Mouse (Mus musculus): Measurements from ENCODE around the gene Hmgb1.

Gene Hmgb1

GRCm38 (mm10) chr5:149119341-149119881 is 64.9 kb downstream of the Hmgb1 start:
- in situ Hi-C loops (cut with MboI; ENCODE audit: low pct_unique_long_range_greater_than_20kb in 1 of 2, low sequenced_read_pairs in 2 of 2, unreplicated experiment in 1 of 2), result no loop called here

GRCm38 (mm10) chr5:149117815-149118547 is 66.3 kb downstream of the Hmgb1 start:
- in situ Hi-C loops (cut with MboI; ENCODE audit: low pct_unique_long_range_greater_than_20kb in 1 of 2, low sequenced_read_pairs in 2 of 2, unreplicated experiment in 1 of 2), result no loop called here

DNA sequence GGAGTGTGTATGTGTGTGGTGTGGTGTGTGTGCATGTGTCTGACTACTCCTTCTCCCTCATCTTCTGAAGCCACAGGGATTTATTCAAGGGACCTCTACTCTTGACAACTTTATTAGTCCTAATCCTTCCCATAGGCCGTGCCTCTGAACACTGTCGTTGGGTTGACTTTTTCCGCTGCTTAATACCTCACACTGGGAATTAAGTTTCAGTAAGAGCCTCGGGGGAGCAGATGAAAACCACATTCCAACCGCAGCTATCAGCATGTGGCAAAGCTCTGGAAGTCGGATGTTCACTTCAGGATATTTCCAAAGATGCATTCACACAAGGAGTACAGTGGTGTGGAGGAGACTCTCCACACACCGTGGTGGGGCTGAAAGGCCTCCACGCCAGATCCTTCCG is 69.7 kb downstream of the Hmgb1 start:
- in situ Hi-C loops (cut with MboI; ENCODE audit: low pct_unique_long_range_greater_than_20kb in 1 of 2, low sequenced_read_pairs in 2 of 2, unreplicated experiment in 1 of 2), result no loop called here

DNA sequence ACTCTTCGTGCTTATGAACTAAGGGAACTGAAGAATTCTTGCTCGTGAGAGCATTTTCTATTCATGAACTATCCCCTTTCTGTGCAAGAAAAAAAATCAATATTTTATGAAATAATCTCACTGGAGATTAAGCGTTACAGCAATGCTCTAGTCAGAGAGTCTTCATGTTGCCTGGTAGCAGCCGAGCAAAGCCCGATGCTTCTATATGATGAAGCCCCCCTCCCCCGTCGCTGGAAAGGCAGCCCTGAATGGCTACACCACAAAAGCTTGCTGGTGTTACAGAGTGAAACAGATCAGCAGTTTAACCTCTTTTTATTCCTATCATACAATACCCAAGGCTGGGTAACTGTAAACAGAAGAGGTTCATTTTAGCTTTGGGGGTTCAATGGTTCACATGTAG is 70.3 kb downstream of the Hmgb1 start:
- in situ Hi-C loops (cut with MboI; ENCODE audit: low pct_unique_long_range_greater_than_20kb in 1 of 2, low sequenced_read_pairs in 2 of 2, unreplicated experiment in 1 of 2), result no loop called here

- in situ Hi-C loops (cut with MboI; ENCODE audit: low pct_unique_long_range_greater_than_20kb in 1 of 2, low sequenced_read_pairs in 2 of 2, unreplicated experiment in 1 of 2), result no loop called here
These were observed 70.8 kb downstream of the Hmgb1 start for GRCm38 (mm10) chr5:149113439-149113838.

- in situ Hi-C loops (cut with MboI; ENCODE audit: low pct_unique_long_range_greater_than_20kb in 1 of 2, low sequenced_read_pairs in 2 of 2, unreplicated experiment in 1 of 2), result no loop called here
These were observed 71.7 kb downstream of the Hmgb1 start for GRCm38 (mm10) chr5:149112559-149112958.

DNA sequence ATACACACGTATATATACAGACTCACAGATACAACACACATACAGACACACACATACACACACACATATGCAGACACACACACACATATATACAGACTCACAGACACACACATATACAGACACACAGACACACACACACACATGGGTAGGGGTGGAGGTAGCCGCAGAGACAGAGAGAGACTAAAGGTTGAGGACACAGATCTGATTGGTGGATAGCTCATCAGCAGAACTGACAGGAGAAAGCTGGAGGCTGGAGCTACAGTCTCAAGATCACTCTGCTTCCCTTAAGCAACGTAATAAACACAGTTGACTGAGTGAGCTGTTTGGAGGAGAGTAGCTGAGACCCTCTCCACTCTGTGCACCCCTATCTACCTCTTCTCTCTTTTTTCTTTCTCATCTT is 75.1 kb downstream of the Hmgb1 start:
- in situ Hi-C loops (cut with MboI; ENCODE audit: low pct_unique_long_range_greater_than_20kb in 1 of 2, low sequenced_read_pairs in 2 of 2, unreplicated experiment in 1 of 2), result no loop called here

GRCm38 (mm10) chr5:149108178-149108577 is 76.1 kb downstream of the Hmgb1 start:
- in situ Hi-C loops (cut with MboI; ENCODE audit: low pct_unique_long_range_greater_than_20kb in 1 of 2, low sequenced_read_pairs in 2 of 2, unreplicated experiment in 1 of 2), result no loop called here

DNA sequence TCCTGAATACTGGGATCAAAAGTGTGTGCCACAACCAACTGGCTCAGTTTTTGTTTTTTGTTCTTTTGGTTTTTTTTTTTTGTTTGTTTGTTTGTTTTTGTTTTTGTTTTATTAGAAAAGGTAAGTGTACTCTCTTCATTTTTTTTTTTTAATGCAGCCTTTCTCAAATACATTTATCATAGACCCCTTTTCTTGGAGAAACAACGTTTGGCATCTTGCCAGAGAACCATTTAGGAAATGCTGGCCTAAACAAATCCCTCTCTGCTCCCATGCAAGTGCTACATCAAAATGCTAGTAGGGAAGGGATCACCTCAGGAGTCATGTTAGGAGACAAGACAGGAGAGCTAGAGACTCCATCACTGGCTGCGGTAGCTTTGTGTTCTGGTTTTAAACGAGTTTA is 76.7 kb downstream of the Hmgb1 start:
- in situ Hi-C loops (cut with MboI; ENCODE audit: low pct_unique_long_range_greater_than_20kb in 1 of 2, low sequenced_read_pairs in 2 of 2, unreplicated experiment in 1 of 2), result no loop called here

- in situ Hi-C loops (cut with MboI; ENCODE audit: low pct_unique_long_range_greater_than_20kb in 1 of 2, low sequenced_read_pairs in 2 of 2, unreplicated experiment in 1 of 2), result no loop called here
These were observed 80.1 kb downstream of the Hmgb1 start for GRCm38 (mm10) chr5:149104096-149104725.

DNA sequence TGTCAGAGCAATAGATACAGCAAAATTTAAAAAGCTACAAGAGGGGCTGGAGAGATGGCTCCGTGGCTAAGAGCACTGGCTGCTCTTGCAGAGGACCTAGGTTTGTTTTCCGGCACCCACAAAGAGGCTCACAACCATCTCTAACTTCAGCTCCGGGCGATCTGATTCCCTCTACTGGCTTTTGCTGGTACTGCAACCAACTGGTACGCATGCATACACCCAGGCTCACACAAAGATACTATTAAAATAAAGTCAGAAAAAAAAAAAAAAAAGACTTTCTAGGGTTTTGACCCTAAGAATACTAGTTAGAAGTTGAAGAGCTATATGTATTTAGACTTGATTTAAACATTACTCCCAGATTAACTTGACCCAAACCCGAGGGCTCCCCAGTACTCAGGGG is 82.4 kb downstream of the Hmgb1 start:
- in situ Hi-C loops (cut with MboI; ENCODE audit: low pct_unique_long_range_greater_than_20kb in 1 of 2, low sequenced_read_pairs in 2 of 2, unreplicated experiment in 1 of 2), result no loop called here

DNA sequence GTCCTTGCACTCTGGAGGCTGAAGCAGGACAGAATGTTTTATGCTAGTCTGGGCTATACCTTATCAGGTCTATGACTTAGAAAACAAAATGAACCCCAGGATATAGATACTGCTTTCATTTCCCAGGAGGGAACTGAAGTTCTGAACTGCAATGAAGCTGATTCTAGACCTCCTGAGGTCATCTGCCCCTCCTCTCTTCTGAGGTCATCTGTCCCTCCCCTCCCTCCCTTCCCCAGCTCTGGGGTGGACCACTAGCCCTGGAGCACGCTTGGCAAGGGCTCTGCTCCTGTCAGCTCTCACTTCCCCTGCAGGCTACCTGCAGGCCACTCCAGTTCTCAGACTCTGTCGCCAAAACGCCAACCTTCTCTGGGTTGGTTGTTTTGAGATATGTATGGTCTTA is 84.2 kb downstream of the Hmgb1 start:
- in situ Hi-C loops (cut with MboI; ENCODE audit: low pct_unique_long_range_greater_than_20kb in 1 of 2, low sequenced_read_pairs in 2 of 2, unreplicated experiment in 1 of 2), result no loop called here

DNA sequence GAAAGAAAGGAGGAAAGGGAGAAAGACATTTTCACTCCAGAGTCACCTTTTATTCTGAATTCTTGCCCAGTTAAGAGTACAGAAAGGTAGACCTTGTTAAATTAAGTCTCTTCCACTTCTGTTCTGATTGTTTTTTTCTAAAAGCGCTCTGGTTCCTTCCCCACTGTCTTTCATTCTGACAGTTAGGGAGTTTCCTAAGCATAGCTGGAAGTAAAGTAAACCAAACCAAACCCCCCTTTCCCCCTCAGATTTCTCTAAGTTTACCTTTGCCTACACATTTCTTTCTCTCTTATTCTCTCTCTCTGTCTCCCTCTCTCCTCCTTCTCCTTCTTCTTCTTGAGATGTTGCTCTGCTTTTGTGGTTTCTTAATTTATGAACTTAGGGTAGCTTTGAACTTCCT is 85.3 kb downstream of the Hmgb1 start:
- in situ Hi-C loops (cut with MboI; ENCODE audit: low pct_unique_long_range_greater_than_20kb in 1 of 2, low sequenced_read_pairs in 2 of 2, unreplicated experiment in 1 of 2), result no loop called here

GRCm38 (mm10) chr5:149097841-149098240 is 86.4 kb downstream of the Hmgb1 start:
- in situ Hi-C loops (cut with MboI; ENCODE audit: low pct_unique_long_range_greater_than_20kb in 1 of 2, low sequenced_read_pairs in 2 of 2, unreplicated experiment in 1 of 2), result no loop called here

DNA sequence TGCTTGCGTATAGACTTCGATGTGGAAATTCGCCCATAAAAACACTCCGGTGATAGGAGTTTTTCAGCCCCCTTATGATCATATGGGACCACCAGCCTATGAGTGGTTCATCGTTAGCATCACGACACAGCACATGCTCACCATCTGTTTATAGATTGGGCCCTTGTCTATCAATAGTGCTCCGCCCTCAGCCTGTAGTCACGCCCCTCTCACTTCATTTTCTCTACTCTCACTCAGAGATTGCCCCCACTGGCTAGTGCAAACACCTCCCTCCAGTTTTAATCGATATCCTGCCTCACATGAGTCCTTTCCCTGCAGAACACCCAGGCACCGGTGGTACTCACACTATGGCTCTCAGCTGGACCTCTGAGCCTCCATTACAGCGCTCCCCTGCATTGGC is 88.0 kb downstream of the Hmgb1 start:
- in situ Hi-C loops (cut with MboI; ENCODE audit: low pct_unique_long_range_greater_than_20kb in 1 of 2, low sequenced_read_pairs in 2 of 2, unreplicated experiment in 1 of 2), result no loop called here

GRCm38 (mm10) chr5:149092926-149093325 is 91.4 kb downstream of the Hmgb1 start:
- in situ Hi-C loops (cut with MboI; ENCODE audit: low pct_unique_long_range_greater_than_20kb in 1 of 2, low sequenced_read_pairs in 2 of 2, unreplicated experiment in 1 of 2), result no loop called here

- in situ Hi-C loops (cut with MboI; ENCODE audit: low pct_unique_long_range_greater_than_20kb in 1 of 2, low sequenced_read_pairs in 2 of 2, unreplicated experiment in 1 of 2), result no loop called here
These were observed 91.8 kb downstream of the Hmgb1 start for GRCm38 (mm10) chr5:149092526-149092925.

- in situ Hi-C loops (cut with MboI; ENCODE audit: low pct_unique_long_range_greater_than_20kb in 1 of 2, low sequenced_read_pairs in 2 of 2, unreplicated experiment in 1 of 2), result no loop called here
These were observed 93.0 kb downstream of the Hmgb1 start for GRCm38 (mm10) chr5:149091256-149091655.

DNA sequence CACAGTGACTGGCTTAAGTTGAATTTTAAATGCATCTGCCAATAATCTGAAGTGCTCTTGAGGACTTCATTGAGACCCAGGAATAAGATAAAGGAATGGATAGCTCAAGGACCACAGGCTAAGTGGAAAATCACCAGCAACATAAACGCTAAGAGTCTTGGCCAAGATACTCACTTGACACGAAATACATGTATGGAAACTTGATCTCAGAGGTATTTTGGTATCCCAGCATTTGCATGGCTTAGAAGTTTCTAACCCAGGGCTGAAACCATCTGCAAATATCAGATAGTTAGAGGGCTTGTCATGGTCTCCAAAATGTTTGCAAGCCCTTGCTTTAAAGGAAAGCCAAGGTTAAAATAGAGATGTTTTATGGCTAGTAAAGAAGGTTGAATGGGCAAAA is 94.4 kb downstream of the Hmgb1 start:
- in situ Hi-C loops (cut with MboI; ENCODE audit: low pct_unique_long_range_greater_than_20kb in 1 of 2, low sequenced_read_pairs in 2 of 2, unreplicated experiment in 1 of 2), result no loop called here

DNA sequence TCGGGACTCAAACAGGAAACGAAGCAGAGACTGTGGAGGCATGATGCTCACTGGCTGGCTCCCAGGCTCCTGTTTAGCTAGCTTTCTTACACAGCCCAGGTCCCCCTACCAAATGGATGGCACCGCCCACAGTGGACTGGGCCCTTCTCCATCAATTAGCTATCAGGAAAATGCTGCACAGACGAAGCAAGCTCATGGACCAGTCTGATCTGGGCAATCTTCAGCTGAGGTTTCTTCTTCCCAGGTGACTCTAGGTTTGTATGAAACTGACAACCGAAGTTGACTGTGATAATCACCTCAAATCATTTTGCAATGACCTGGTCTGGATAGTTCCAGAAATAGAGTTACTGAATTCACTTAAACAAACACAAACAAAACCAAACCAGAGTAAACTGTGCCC is 94.8 kb downstream of the Hmgb1 start:
- in situ Hi-C loops (cut with MboI; ENCODE audit: low pct_unique_long_range_greater_than_20kb in 1 of 2, low sequenced_read_pairs in 2 of 2, unreplicated experiment in 1 of 2), result no loop called here
